ENCODE assay signal across 20 mouse cellular contexts in the genomic region with DNA sequence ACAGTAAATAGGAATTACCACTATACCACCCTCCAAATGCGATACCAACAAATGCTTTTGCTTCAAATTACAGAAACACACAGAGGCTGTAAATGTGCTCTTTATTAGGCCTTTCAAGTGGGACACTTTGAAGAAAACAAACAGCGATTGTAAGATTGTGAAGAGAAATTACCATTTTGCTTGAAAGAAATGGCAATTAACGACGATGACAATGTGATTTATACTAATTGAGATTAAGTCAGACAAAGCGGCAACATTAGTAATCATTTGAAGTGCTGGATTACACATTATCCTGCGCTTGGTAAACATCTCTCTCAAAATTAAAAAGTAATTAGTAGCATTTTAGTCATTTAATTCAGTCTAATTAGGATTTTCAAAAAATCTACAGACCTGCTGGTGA.
DNase-seq lines count a peak whose midpoint lies in the region; ATAC-seq and TF ChIP-seq lines count a peak whose summit lies in the region.
"Had no signal": no experiment of that assay in that cellular context is flagged by ENCODE, and none has a peak within 500 bp of the region (broad histone marks: within the 10 kb centered on the region; RNA-seq: fewer than 3 reads in every experiment).

No protein-coding gene starts in this region.

- 0 out of 2 replicates have a peak, but pooled peaks cover 3% of the 10 kb centered on the region for H3K27me3 ChIP-seq in forebrain, embryonic 12.5 days
- H3K27me3 ChIP-seq in forebrain, postnatal 0 days (ENCODE audit: insufficient read depth, low read length), result no peaks in the 10 kb centered on the region; the same call in 1 of the 2 replicates
- no peaks in the 10 kb centered on the region for H3K27me3 ChIP-seq in forebrain, embryonic 14.5 days (replicated peaks; ENCODE audit: control insufficient read depth, insufficient read depth, low read length)
- no peaks in the 10 kb centered on the region for H3K27me3 ChIP-seq in hindbrain, embryonic 13.5 days
- H3K27me3 ChIP-seq: CH12.LX; embryonic facial prominence, embryonic 12.5 days; heart, embryonic 13.5 days; hindbrain, embryonic 12.5 days; intestine, embryonic 15.5 days had no signal

- intact Hi-C loops in heart, postnatal 25 days (cut with DNase I), result no loop called here

- DNase-seq in forebrain, postnatal 0 days, result no peak
- DNase-seq in brain, embryonic 14.5 days (ENCODE audit: low read depth), result peak; percentile 73
- DNase-seq in forebrain, embryonic 14.5 days (ENCODE audit: low spot score), result peak; percentile 71
- peak; percentile 26 for DNase-seq in hindlimb bud, embryonic 11.5 days (ENCODE audit: extremely low spot score, low read depth, low spot score)
- no peak for DNase-seq in gastrocnemius, postnatal 25 days
- no peak for DNase-seq in heart, postnatal 25 days (ENCODE audit: low spot score)
- DNase-seq: adrenal gland, postnatal 10 days; cerebellum, adult 2 months; cerebellum, postnatal 10 days; gastrocnemius, postnatal 14 days; heart, postnatal 4 days; kidney, adult 18-20 months had no signal

- H3K4me3 ChIP-seq in forebrain, embryonic 12.5 days (replicated peaks), result no peak overlapping the region
- H3K4me3 ChIP-seq in forebrain, postnatal 0 days (ENCODE audit: low read depth, low read length), result no peak overlapping the region
- H3K4me3 ChIP-seq in forebrain, embryonic 14.5 days (ENCODE audit: low read depth, low read length), result no peak overlapping the region
- H3K4me3 ChIP-seq in hindbrain, embryonic 13.5 days, result no peak overlapping the region
- H3K4me3 ChIP-seq: embryonic facial prominence, embryonic 12.5 days; heart, embryonic 13.5 days; hindbrain, embryonic 12.5 days; intestine, embryonic 15.5 days had no signal

- H3K9ac ChIP-seq in forebrain, embryonic 12.5 days, result no peak overlapping the region
- H3K9ac ChIP-seq in forebrain, postnatal 0 days, result no peak overlapping the region
- H3K9ac ChIP-seq in forebrain, embryonic 14.5 days (ENCODE audit: low read length), result no peak overlapping the region
- no peak overlapping the region for H3K9ac ChIP-seq in hindbrain, embryonic 13.5 days
- H3K9ac ChIP-seq: embryonic facial prominence, embryonic 12.5 days; heart, embryonic 13.5 days; hindbrain, embryonic 12.5 days; intestine, embryonic 15.5 days had no signal

- no peaks in the 10 kb centered on the region for H3K4me1 ChIP-seq in forebrain, embryonic 12.5 days
- H3K4me1 ChIP-seq in forebrain, postnatal 0 days (ENCODE audit: insufficient read depth), result no peaks in the 10 kb centered on the region
- no peaks in the 10 kb centered on the region for H3K4me1 ChIP-seq in forebrain, embryonic 14.5 days (ENCODE audit: control insufficient read depth, insufficient read depth, low read length)
- H3K4me1 ChIP-seq in hindbrain, embryonic 13.5 days (replicated peaks), result no peaks in the 10 kb centered on the region
- H3K4me1 ChIP-seq: embryonic facial prominence, embryonic 12.5 days; heart, embryonic 13.5 days; hindbrain, embryonic 12.5 days; intestine, embryonic 15.5 days had no signal

- ATAC-seq in forebrain, embryonic 12.5 days (ENCODE audit: low FRiP score), result peak; percentile 53; the same call in 1 of the 2 replicates
- ATAC-seq in forebrain, postnatal 0 days, result no peak; the same call in 1 of the 2 replicates
- ATAC-seq in forebrain, embryonic 14.5 days, result peak; percentile 68
- ATAC-seq in hindbrain, embryonic 13.5 days (ENCODE audit: low FRiP score), result no peak
- ATAC-seq: hindbrain, postnatal 0 days; intestine, embryonic 15.5 days had no signal

- no peak for TF ChIP-seq CTCF in forebrain, postnatal 0 days (IDR thresholded peaks at IDR 0.05; ENCODE audit: low read depth)
- TF ChIP-seq CTCF in brain, embryonic 14.5 days (IDR thresholded peaks at IDR 0.05; ENCODE audit: borderline replicate concordance, extremely low read depth, insufficient read depth, insufficient read length), result no peak

- no peak for TF ChIP-seq POLR2A in brain, embryonic 14.5 days (IDR thresholded peaks at IDR 0.05; ENCODE audit: borderline replicate concordance, extremely low read depth, insufficient read depth, insufficient read length, poor library complexity, severe bottlenecking)

- WGBS in forebrain, embryonic 12.5 days, result 41% methylated on average over 6 of the region's 6 CpGs
- 16% methylated on average over 6 of the region's 6 CpGs for WGBS in forebrain, postnatal 0 days
- 12% methylated on average over 6 of the region's 6 CpGs for WGBS in forebrain, embryonic 14.5 days
- WGBS in hindbrain, embryonic 13.5 days, result 78% methylated on average over 6 of the region's 6 CpGs

- no peak overlapping the region for H3K4me2 ChIP-seq in forebrain, embryonic 12.5 days
- H3K4me2 ChIP-seq in forebrain, postnatal 0 days (ENCODE audit: low read depth), result no peak overlapping the region
- H3K4me2 ChIP-seq in forebrain, embryonic 14.5 days (ENCODE audit: low read length), result no peak overlapping the region
- H3K4me2 ChIP-seq in hindbrain, embryonic 13.5 days, result no peak overlapping the region
- H3K4me2 ChIP-seq: embryonic facial prominence, embryonic 12.5 days; heart, embryonic 13.5 days; hindbrain, embryonic 12.5 days; intestine, embryonic 15.5 days had no signal

- no peaks in the 10 kb centered on the region for H3K9me3 ChIP-seq in forebrain, embryonic 12.5 days
- no peaks in the 10 kb centered on the region for H3K9me3 ChIP-seq in forebrain, postnatal 0 days (ENCODE audit: low read length)
- H3K9me3 ChIP-seq in forebrain, embryonic 14.5 days (replicated peaks; ENCODE audit: control insufficient read depth, low read length), result no peaks in the 10 kb centered on the region
- H3K9me3 ChIP-seq in hindbrain, embryonic 13.5 days, result no peaks in the 10 kb centered on the region
- H3K9me3 ChIP-seq: embryonic facial prominence, embryonic 12.5 days; heart, embryonic 13.5 days; hindbrain, embryonic 12.5 days; intestine, embryonic 15.5 days had no signal

- no peaks in the 10 kb centered on the region for H3K36me3 ChIP-seq in forebrain, embryonic 12.5 days (replicated peaks)
- no peaks in the 10 kb centered on the region for H3K36me3 ChIP-seq in forebrain, postnatal 0 days (ENCODE audit: insufficient read depth)
- no peaks in the 10 kb centered on the region for H3K36me3 ChIP-seq in forebrain, embryonic 14.5 days (ENCODE audit: control insufficient read depth, insufficient read depth, low read length)
- no peaks in the 10 kb centered on the region for H3K36me3 ChIP-seq in hindbrain, embryonic 13.5 days
- H3K36me3 ChIP-seq: embryonic facial prominence, embryonic 12.5 days; heart, embryonic 13.5 days; hindbrain, embryonic 12.5 days; intestine, embryonic 15.5 days had no signal

- H3K27ac ChIP-seq in forebrain, embryonic 12.5 days, result no peak overlapping the region
- no peak overlapping the region for H3K27ac ChIP-seq in forebrain, postnatal 0 days (ENCODE audit: low read depth, low read length)
- no peak overlapping the region for H3K27ac ChIP-seq in forebrain, embryonic 14.5 days (ENCODE audit: low read depth, low read length)
- no peak overlapping the region for H3K27ac ChIP-seq in hindbrain, embryonic 13.5 days
- H3K27ac ChIP-seq: embryonic facial prominence, embryonic 12.5 days; heart, embryonic 13.5 days; hindbrain, embryonic 12.5 days; hindbrain, postnatal 0 days; intestine, embryonic 15.5 days had no signal

Comparison
In these comparisons a context has a peak if more than half of its experiments do, and no peak if none do; other contexts are left out.
1. ATAC-seq: peak in forebrain, embryonic 12.5 days (single experiment) and forebrain, embryonic 14.5 days (single experiment); none in forebrain, postnatal 0 days (single experiment) and hindbrain, embryonic 13.5 days (single experiment).
2. DNase-seq: peak in brain, embryonic 14.5 days (single experiment), forebrain, embryonic 14.5 days (single experiment) and hindlimb bud, embryonic 11.5 days (single experiment); none in forebrain, postnatal 0 days (single experiment), gastrocnemius, postnatal 25 days (single experiment) and heart, postnatal 25 days (single experiment).